Mouse (Mus musculus): ENCODE measurements at regions not wholly inside any gene's neighbourhood (a gene's known extent, or its start where the extent isn't known, plus 50 kb on each side); places are given as distances from the start of the nearest gene placed in this dataset.

GRCm38 (mm10) chr14:68973636-68974101 is 320.4 kb downstream of the Synb start:
- Histone ChIP-seq H3K4me3 (ENCODE audit: control insufficient read depth, low read depth, low read length) (no peak overlapping the region), H3K27me3 (ENCODE audit: control insufficient read depth, insufficient read depth, low read length) (no peaks in the 10 kb centered on the region), H3K4me1 (ENCODE audit: control insufficient read depth, insufficient read depth, low read length) (no peaks in the 10 kb centered on the region), H3K27ac (ENCODE audit: control insufficient read depth, insufficient read depth, low read depth, low read length) (no peak overlapping the region), H3K36me3 (ENCODE audit: control insufficient read depth, insufficient read depth, low read length) (no peaks in the 10 kb centered on the region)
- TF ChIP-seq CTCF (IDR thresholded peaks at IDR 0.05; ENCODE audit: control insufficient read depth, insufficient read depth, insufficient replicate concordance, low read depth, low read length): no peak
- TF ChIP-seq POLR2A (IDR thresholded peaks at IDR 0.05; ENCODE audit: control insufficient read depth, low read depth, low read length): no peak

GRCm38 (mm10) chr14:68966758-68967157 is 327.3 kb downstream of the Synb start:
- no peak overlapping the region for H3K4me3 ChIP-seq (ENCODE audit: control insufficient read depth, low read depth, low read length)
- H3K27ac ChIP-seq (ENCODE audit: control insufficient read depth, insufficient read depth, low read depth, low read length): no peak overlapping the region
- peak; percentile 35; the same call in 1 of the 2 replicates for TF ChIP-seq CTCF (IDR thresholded peaks at IDR 0.05; ENCODE audit: control insufficient read depth, insufficient read depth, insufficient replicate concordance, low read depth, low read length)
- no peak for TF ChIP-seq POLR2A (IDR thresholded peaks at IDR 0.05; ENCODE audit: control insufficient read depth, low read depth, low read length)
- H3K36me3 ChIP-seq (ENCODE audit: control insufficient read depth, insufficient read depth, low read length): no peaks in the 10 kb centered on the region
- no peaks in the 10 kb centered on the region for H3K27me3 ChIP-seq (ENCODE audit: control insufficient read depth, insufficient read depth, low read length)
- H3K4me1 ChIP-seq (ENCODE audit: control insufficient read depth, insufficient read depth, low read length): no peaks in the 10 kb centered on the region

- no peak overlapping the region for H3K4me3 ChIP-seq (ENCODE audit: control insufficient read depth, low read depth, low read length)
- no peaks in the 10 kb centered on the region for H3K27me3 ChIP-seq (ENCODE audit: control insufficient read depth, insufficient read depth, low read length)
- no peak for TF ChIP-seq CTCF (IDR thresholded peaks at IDR 0.05; ENCODE audit: control insufficient read depth, insufficient read depth, insufficient replicate concordance, low read depth, low read length)
- TF ChIP-seq POLR2A (IDR thresholded peaks at IDR 0.05; ENCODE audit: control insufficient read depth, low read depth, low read length): no peak
- no peaks in the 10 kb centered on the region for H3K4me1 ChIP-seq (ENCODE audit: control insufficient read depth, insufficient read depth, low read length)
- no peaks in the 10 kb centered on the region for H3K36me3 ChIP-seq (ENCODE audit: control insufficient read depth, insufficient read depth, low read length)
- H3K27ac ChIP-seq (ENCODE audit: control insufficient read depth, insufficient read depth, low read depth, low read length): no peak overlapping the region
Measured at GRCm38 (mm10) chr14:68954577-68955460, 339.3 kb downstream of the Synb start.

- no peak overlapping the region for H3K4me3 ChIP-seq (ENCODE audit: control insufficient read depth, low read depth, low read length)
- H3K4me1 ChIP-seq (ENCODE audit: control insufficient read depth, insufficient read depth, low read length): no peaks in the 10 kb centered on the region
- no peaks in the 10 kb centered on the region for H3K36me3 ChIP-seq (ENCODE audit: control insufficient read depth, insufficient read depth, low read length)
- H3K27ac ChIP-seq (ENCODE audit: control insufficient read depth, insufficient read depth, low read depth, low read length): no peak overlapping the region
- TF ChIP-seq POLR2A (IDR thresholded peaks at IDR 0.05; ENCODE audit: control insufficient read depth, low read depth, low read length): no peak
- no peak for TF ChIP-seq CTCF (IDR thresholded peaks at IDR 0.05; ENCODE audit: control insufficient read depth, insufficient read depth, insufficient replicate concordance, low read depth, low read length)
- H3K27me3 ChIP-seq (ENCODE audit: control insufficient read depth, insufficient read depth, low read length): no peaks in the 10 kb centered on the region
Measured at GRCm38 (mm10) chr14:68945906-68946305, 348.2 kb downstream of the Synb start.

- Histone ChIP-seq H3K27me3 (ENCODE audit: control insufficient read depth, insufficient read depth, low read length) (no peaks in the 10 kb centered on the region), H3K36me3 (ENCODE audit: control insufficient read depth, insufficient read depth, low read length) (no peaks in the 10 kb centered on the region), H3K4me3 (ENCODE audit: control insufficient read depth, low read depth, low read length) (no peak overlapping the region), H3K27ac (ENCODE audit: control insufficient read depth, insufficient read depth, low read depth, low read length) (no peak overlapping the region), H3K4me1 (ENCODE audit: control insufficient read depth, insufficient read depth, low read length) (no peaks in the 10 kb centered on the region)
- no peak for TF ChIP-seq CTCF (IDR thresholded peaks at IDR 0.05; ENCODE audit: control insufficient read depth, insufficient read depth, insufficient replicate concordance, low read depth, low read length)
- TF ChIP-seq POLR2A (IDR thresholded peaks at IDR 0.05; ENCODE audit: control insufficient read depth, low read depth, low read length): no peak
Measured at GRCm38 (mm10) chr14:68945434-68945833, 348.7 kb downstream of the Synb start.

- H3K27ac ChIP-seq (ENCODE audit: control insufficient read depth, insufficient read depth, low read depth, low read length): no peak overlapping the region
- TF ChIP-seq POLR2A (IDR thresholded peaks at IDR 0.05; ENCODE audit: control insufficient read depth, low read depth, low read length) (no peak), CTCF (IDR thresholded peaks at IDR 0.05; ENCODE audit: control insufficient read depth, insufficient read depth, insufficient replicate concordance, low read depth, low read length) (no peak)
- no peak overlapping the region for H3K4me3 ChIP-seq (ENCODE audit: control insufficient read depth, low read depth, low read length)
- H3K27me3 ChIP-seq (ENCODE audit: control insufficient read depth, insufficient read depth, low read length): no peaks in the 10 kb centered on the region
- no peaks in the 10 kb centered on the region for H3K36me3 ChIP-seq (ENCODE audit: control insufficient read depth, insufficient read depth, low read length)
- H3K4me1 ChIP-seq (ENCODE audit: control insufficient read depth, insufficient read depth, low read length): no peaks in the 10 kb centered on the region
Measured at GRCm38 (mm10) chr14:68941759-68942158, 352.3 kb downstream of the Synb start.

- Histone ChIP-seq H3K4me1 (ENCODE audit: control insufficient read depth, insufficient read depth, low read length) (no peaks in the 10 kb centered on the region), H3K4me3 (ENCODE audit: control insufficient read depth, low read depth, low read length) (no peak overlapping the region), H3K27me3 (ENCODE audit: control insufficient read depth, insufficient read depth, low read length) (no peaks in the 10 kb centered on the region), H3K27ac (ENCODE audit: control insufficient read depth, insufficient read depth, low read depth, low read length) (no peak overlapping the region), H3K36me3 (ENCODE audit: control insufficient read depth, insufficient read depth, low read length) (no peaks in the 10 kb centered on the region)
- TF ChIP-seq POLR2A (IDR thresholded peaks at IDR 0.05; ENCODE audit: control insufficient read depth, low read depth, low read length) (no peak), CTCF (IDR thresholded peaks at IDR 0.05; ENCODE audit: control insufficient read depth, insufficient read depth, insufficient replicate concordance, low read depth, low read length) (no peak)
Measured at GRCm38 (mm10) chr14:68941132-68941690, 352.9 kb downstream of the Synb start.

Data from testis, adult 2 months (tissue).